In genomic region chr15:5953106-5953505, GRCm38 (mm10) we compare ENCODE assay signal across 25 mouse cellular contexts.
DNase-seq lines count a peak whose midpoint lies in the region; ATAC-seq lines count a peak whose summit lies in the region.
"Had no signal": no experiment of that assay in that cellular context is flagged by ENCODE, and none has a peak within 500 bp of the region (broad histone marks: within the 10 kb centered on the region; RNA-seq: fewer than 3 reads in every experiment).

No protein-coding gene starts in this region.

- ATAC-seq in common myeloid progenitor, adult 5-6 weeks (replicated peaks; ENCODE audit: low read depth, poor library complexity, severe bottlenecking), result peak; percentile 79
- ATAC-seq in hindbrain, embryonic 13.5 days (ENCODE audit: low FRiP score), result no peak
- ATAC-seq: forebrain, postnatal 0 days; inflammation-experienced regulatory T-cells, adult 6 months had no signal

- H3K27ac ChIP-seq in hindbrain, embryonic 13.5 days, result no peak overlapping the region
- H3K27ac ChIP-seq: embryonic facial prominence, embryonic 10.5 days; heart, adult 2 months; hindbrain, embryonic 14.5 days; kidney, embryonic 15.5 days; limb, embryonic 13.5 days; liver, embryonic 13.5 days; midbrain, embryonic 12.5 days; neural tube, embryonic 15.5 days had no signal

- H3K4me1 ChIP-seq in hindbrain, embryonic 13.5 days (replicated peaks), result no peaks in the 10 kb centered on the region
- H3K4me1 ChIP-seq: embryonic facial prominence, embryonic 10.5 days; kidney, embryonic 15.5 days; limb, embryonic 13.5 days; liver, embryonic 13.5 days; midbrain, embryonic 12.5 days; neural tube, embryonic 15.5 days had no signal

- H3K27me3 ChIP-seq in hindbrain, embryonic 13.5 days, result no peaks in the 10 kb centered on the region
- H3K27me3 ChIP-seq: kidney, embryonic 15.5 days; limb, embryonic 13.5 days; liver, embryonic 13.5 days; midbrain, embryonic 12.5 days; neural tube, embryonic 15.5 days had no signal

- H3K9me3 ChIP-seq in hindbrain, embryonic 13.5 days, result no peaks in the 10 kb centered on the region
- H3K9me3 ChIP-seq: embryonic facial prominence, embryonic 10.5 days; kidney, embryonic 15.5 days; limb, embryonic 13.5 days; liver, embryonic 13.5 days; midbrain, embryonic 12.5 days; neural tube, embryonic 15.5 days had no signal

- H3K4me2 ChIP-seq in hindbrain, embryonic 13.5 days, result no peak overlapping the region
- H3K4me2 ChIP-seq: hindbrain, embryonic 14.5 days; kidney, embryonic 15.5 days; limb, embryonic 13.5 days; liver, embryonic 13.5 days; midbrain, embryonic 12.5 days; neural tube, embryonic 15.5 days had no signal

- no peaks in the 10 kb centered on the region for H3K36me3 ChIP-seq in hindbrain, embryonic 13.5 days
- H3K36me3 ChIP-seq: embryonic facial prominence, embryonic 10.5 days; kidney, embryonic 15.5 days; limb, embryonic 13.5 days; liver, embryonic 13.5 days; midbrain, embryonic 12.5 days; neural tube, embryonic 15.5 days had no signal

- peak; percentile 27 for DNase-seq in kidney, adult 9 months
- DNase-seq in kidney, postnatal 25 days, result no peak
- peak; percentile 2 for DNase-seq in lung, postnatal 25 days (ENCODE audit: low spot score)
- DNase-seq in lung, postnatal 10 days, result no peak
- no peak for DNase-seq in urinary bladder, adult 18-20 months (ENCODE audit: low spot score in 2 of 2)
- no peak for DNase-seq in yolk sac, embryonic 10.5 days (ENCODE audit: low spot score)
- DNase-seq: adrenal gland, postnatal 36 days; cerebellum, adult 9-10 months; forebrain, postnatal 0 days; gastrocnemius, postnatal 25 days; heart, adult 2 months; layer of hippocampus, postnatal 36 days; liver, embryonic 13.5 days; right cerebral cortex, adult 18-20 months; right cerebral cortex, postnatal 4 days; thymus, postnatal 14 days had no signal

- no peak overlapping the region for H3K9ac ChIP-seq in hindbrain, embryonic 13.5 days
- H3K9ac ChIP-seq: forebrain, postnatal 0 days; hindbrain, embryonic 14.5 days; kidney, embryonic 15.5 days; limb, embryonic 13.5 days; liver, embryonic 13.5 days; midbrain, embryonic 12.5 days; neural tube, embryonic 15.5 days had no signal

- H3K4me3 ChIP-seq in hindbrain, embryonic 13.5 days, result no peak overlapping the region
- H3K4me3 ChIP-seq: embryonic facial prominence, embryonic 10.5 days; heart, adult 2 months; kidney, embryonic 15.5 days; limb, embryonic 13.5 days; liver, embryonic 13.5 days; midbrain, embryonic 12.5 days; neural tube, embryonic 15.5 days had no signal

Comparison
In these comparisons a context has a peak if more than half of its experiments do, and no peak if none do; other contexts are left out.
1. DNase-seq: peak in kidney, adult 9 months (single experiment) and lung, postnatal 25 days (single experiment); none in kidney, postnatal 25 days (0 of 2), lung, postnatal 10 days (single experiment), urinary bladder, adult 18-20 months (0 of 2) and yolk sac, embryonic 10.5 days (single experiment).